In genomic region chr6:48842111-48842842, GRCm38 (mm10) we compare ENCODE assay signal across 8 mouse cellular contexts. TPM values are rescaled to one million over a fixed set of nuclear protein-coding genes. Genes with fewer than 3 reads are reported as not detected.
DNase-seq lines count a peak whose midpoint lies in the region; ATAC-seq lines count a peak whose summit lies in the region.

No protein-coding gene starts in this region.

- H3K9me3 ChIP-seq in forebrain, embryonic 12.5 days, result no peaks in the 10 kb centered on the region
- H3K9me3 ChIP-seq in forebrain, embryonic 11.5 days (ENCODE audit: control insufficient read depth, low read length), result no peaks in the 10 kb centered on the region
- no peaks in the 10 kb centered on the region for H3K9me3 ChIP-seq in heart, embryonic 14.5 days (ENCODE audit: control insufficient read depth, low read length)

- peak overlapping the region; percentile 58; the same call in 1 of the 2 replicates for H3K4me2 ChIP-seq in forebrain, embryonic 12.5 days
- no peak overlapping the region for H3K4me2 ChIP-seq in forebrain, embryonic 11.5 days (ENCODE audit: low read depth, low read length, severe bottlenecking)
- peak overlapping the region; percentile 75 for H3K4me2 ChIP-seq in heart, embryonic 14.5 days (ENCODE audit: low read length)

- no peak for ATAC-seq in forebrain, embryonic 12.5 days (ENCODE audit: low FRiP score)
- no peak for ATAC-seq in forebrain, embryonic 11.5 days (replicated peaks; ENCODE audit: low FRiP score)
- ATAC-seq in heart, embryonic 14.5 days (ENCODE audit: insufficient number of reproducible peaks, insufficient read depth, low FRiP score, low read depth), result no peak

- DNase-seq in forebrain, embryonic 11.5 days (ENCODE audit: low spot score), result no peak
- DNase-seq in adrenal gland, adult 18-20 months (ENCODE audit: low spot score in 2 of 2), result peak; percentile 66 to 71
- peak; percentile 82 for DNase-seq in kidney, postnatal 10 days
- DNase-seq in lung, postnatal 25 days (ENCODE audit: low spot score), result peak; percentile 67
- DNase-seq in thymus, postnatal 10 days (ENCODE audit: low spot score in 2 of 2), result peak; percentile 15 to 39
- no peak for DNase-seq in cerebellum, adult 9-11 months

- H3K9ac ChIP-seq in forebrain, embryonic 12.5 days, result no peak overlapping the region
- no peak overlapping the region for H3K9ac ChIP-seq in forebrain, embryonic 11.5 days (ENCODE audit: low read length)
- H3K9ac ChIP-seq in heart, embryonic 14.5 days (ENCODE audit: low read length), result peak overlapping the region; percentile 68

- H3K36me3 ChIP-seq in forebrain, embryonic 12.5 days (replicated peaks), result no peaks in the 10 kb centered on the region; the same call in 1 of the 2 replicates
- no peaks in the 10 kb centered on the region for H3K36me3 ChIP-seq in forebrain, embryonic 11.5 days (ENCODE audit: control insufficient read depth, insufficient read depth, low read length)
- peaks cover 46% of the 10 kb centered on the region for H3K36me3 ChIP-seq in heart, embryonic 14.5 days (ENCODE audit: control insufficient read depth, insufficient read depth, low read length)

- peak overlapping the region; percentile 88; the same call in 1 of the 2 replicates for H3K27ac ChIP-seq in forebrain, embryonic 12.5 days
- H3K27ac ChIP-seq in forebrain, embryonic 11.5 days (ENCODE audit: low read depth, low read length), result no peak overlapping the region
- H3K27ac ChIP-seq in heart, embryonic 14.5 days (replicated peaks in 1 of 2; ENCODE audit: control insufficient read depth in 1 of 2, insufficient read depth in 1 of 2, low read depth in 2 of 2, low read length in 2 of 2), result peak overlapping the region; percentile 86 to 87; a peak in 3 of 4 replicates

- no peak overlapping the region for H3K4me3 ChIP-seq in forebrain, embryonic 12.5 days (replicated peaks)
- H3K4me3 ChIP-seq in forebrain, embryonic 11.5 days (ENCODE audit: low read depth, low read length), result no peak overlapping the region
- peak overlapping the region; percentile 42 to 54; a peak in 3 of 4 replicates for H3K4me3 ChIP-seq in heart, embryonic 14.5 days (ENCODE audit: control insufficient read depth in 1 of 2, insufficient read depth in 1 of 2, low read depth in 1 of 2, low read length in 2 of 2)

- H3K27me3 ChIP-seq in forebrain, embryonic 12.5 days, result no peaks in the 10 kb centered on the region
- H3K27me3 ChIP-seq in forebrain, embryonic 11.5 days (ENCODE audit: control insufficient read depth, insufficient read depth, low read length), result no peaks in the 10 kb centered on the region
- H3K27me3 ChIP-seq in heart, embryonic 14.5 days (ENCODE audit: control insufficient read depth, insufficient read depth, low read length), result no peaks in the 10 kb centered on the region

- 81% methylated on average over 11 of the region's 11 CpGs for WGBS in forebrain, embryonic 12.5 days
- 80% methylated on average over 11 of the region's 11 CpGs for WGBS in forebrain, embryonic 11.5 days
- WGBS in heart, embryonic 14.5 days, result 59% methylated on average over 11 of the region's 11 CpGs

- peaks cover 31% of the 10 kb centered on the region for H3K4me1 ChIP-seq in forebrain, embryonic 12.5 days
- H3K4me1 ChIP-seq in forebrain, embryonic 11.5 days (replicated peaks; ENCODE audit: control insufficient read depth, insufficient read depth, low read length), result peaks cover 7% of the 10 kb centered on the region; the same call in 1 of the 2 replicates
- H3K4me1 ChIP-seq in heart, embryonic 14.5 days (ENCODE audit: control insufficient read depth in 2 of 2, insufficient read depth in 2 of 2, low read length in 2 of 2), result peaks cover 11 to 31% of the 10 kb centered on the region in 2 experiments

RNA-seq across cellular contexts. Expression of gene Tmem176b, which starts 1.0 kb away (rescaled TPM):
- polyA plus RNA-seq in forebrain, embryonic 12.5 days (2016; fragmentation: Nextera tagmentation; extraction: Ambion mirVana), result 67.1 and 77.8 TPM in 2 replicates
- 50.5 and 51.0 TPM in 2 replicates for polyA plus RNA-seq in forebrain, embryonic 11.5 days (2014; fragmentation: Nextera tagmentation; extraction: Ambion mirVana)
- total RNA-seq in adrenal gland, adult 18-20 months (2021), result 100 to 1,000 TPM; 514 to 636 TPM
- polyA plus RNA-seq in heart, embryonic 14.5 days (2014; fragmentation: Nextera tagmentation; extraction: Ambion mirVana), result 274 and 295 TPM in 2 replicates

RNA-seq across cellular contexts. Expression of gene Tmem176a, which starts 1.6 kb away (rescaled TPM):
- 12.0 and 16.7 TPM in 2 replicates for polyA plus RNA-seq in forebrain, embryonic 12.5 days (2016; fragmentation: Nextera tagmentation; extraction: Ambion mirVana)
- 15.7 and 18.2 TPM in 2 replicates for polyA plus RNA-seq in forebrain, embryonic 11.5 days (2014; fragmentation: Nextera tagmentation; extraction: Ambion mirVana)
- 100 to 1,000 TPM; 277 to 350 TPM for total RNA-seq in adrenal gland, adult 18-20 months (2021)
- polyA plus RNA-seq in heart, embryonic 14.5 days (2014; fragmentation: Nextera tagmentation; extraction: Ambion mirVana), result 101 and 119 TPM in 2 replicates

RNA-seq across cellular contexts. Expression of gene Aoc1, which starts 30.4 kb away (rescaled TPM):
- not detected in 2 replicates for polyA plus RNA-seq in forebrain, embryonic 12.5 days (2016; fragmentation: Nextera tagmentation; extraction: Ambion mirVana)
- polyA plus RNA-seq in forebrain, embryonic 11.5 days (2014; fragmentation: Nextera tagmentation; extraction: Ambion mirVana), result not detected in 2 replicates
- not detected for total RNA-seq in adrenal gland, adult 18-20 months (2021)
- polyA plus RNA-seq in heart, embryonic 14.5 days (2014; fragmentation: Nextera tagmentation; extraction: Ambion mirVana), result not detected in 2 replicates

Comparison
In these comparisons a context has a peak if more than half of its experiments do, and no peak if none do; other contexts are left out.
1. H3K4me3 ChIP-seq: peak in heart, embryonic 14.5 days (2 of 2); none in forebrain, embryonic 12.5 days (single experiment) and forebrain, embryonic 11.5 days (single experiment).
2. DNase-seq: peak in adrenal gland, adult 18-20 months (2 of 2), kidney, postnatal 10 days (single experiment), lung, postnatal 25 days (single experiment) and thymus, postnatal 10 days (2 of 2); none in forebrain, embryonic 11.5 days (single experiment) and cerebellum, adult 9-11 months (single experiment).